Mouse (Mus musculus) liver, adult 2 months (tissue): ENCODE measurements around the gene Smurf2. TPM values are rescaled to one million over a fixed set of nuclear protein-coding genes. Genes with fewer than 3 reads are reported as not detected.
"Not testable (repeated sequence)": the region's sequence is repeated elsewhere in the genome, so short reads cannot be mapped to it uniquely, and the experiment has no call there.

Experiments used
- DNase-seq: peaks from one replicate; pipeline ENCODE4 v3.0.0-alpha.2; 2011; ENCODE audit warnings: low read depth, low spot score; ENCODE audit errors: extremely low read depth
- H3K27ac ChIP-seq: fragments of 200-500 bp; replicated peaks from 2 replicates; pipeline ENCODE4 v1.5.1; 2012; ENCODE audit warnings: low read depth, mild to moderate bottlenecking, control low read depth, inconsistent platforms, low read length; ENCODE audit not compliant: insufficient read depth
- H3K27me3 ChIP-seq: fragments of 200-500 bp; 2 replicates; pipeline ENCODE4 v1.6.1; 2012; ENCODE audit warnings: mild to moderate bottlenecking, moderate library complexity, low read length, inconsistent platforms; ENCODE audit not compliant: control insufficient read depth, insufficient read depth
- H3K36me3 ChIP-seq: fragments of 200-500 bp; 2 replicates; pipeline ENCODE4 v1.6.1; 2012; ENCODE audit warnings: low read length, inconsistent platforms; ENCODE audit not compliant: control insufficient read depth, insufficient read depth
- H3K4me1 ChIP-seq: fragments of 200-500 bp; 2 replicates; pipeline ENCODE4 v1.6.1; 2011; ENCODE audit warnings: low read length; ENCODE audit not compliant: control insufficient read depth, insufficient read depth
- H3K4me3 ChIP-seq: fragments of 200-500 bp; 2 replicates; pipeline ENCODE4 v1.5.1; 2011; ENCODE audit warnings: low read depth, mild to moderate bottlenecking, control low read depth, low read length, moderate library complexity; ENCODE audit not compliant: insufficient read depth
- H3K79me2 ChIP-seq: fragments of 200-500 bp; 2 replicates; pipeline ENCODE4 v1.6.1; 2012; ENCODE audit warnings: inconsistent platforms, mild to moderate bottlenecking, low read length, moderate library complexity; ENCODE audit not compliant: control insufficient read depth, insufficient read depth
- H3K9ac ChIP-seq: fragments of 200-500 bp; 2 replicates; pipeline ENCODE4 v1.6.1; 2012; ENCODE audit warnings: low read depth, mild to moderate bottlenecking, control low read depth, inconsistent platforms, low read length
- CTCF ChIP-seq: fragments of 200-500 bp; IDR thresholded peaks from 2 replicates; pipeline ENCODE4 v1.5.1; 2011; ENCODE audit warnings: low read depth, low read length, control low read depth
- POLR2A ChIP-seq: fragments of 200-500 bp; IDR thresholded peaks from 2 replicates; pipeline ENCODE4 v1.6.1; 2011; ENCODE audit warnings: low read length, control low read depth; ENCODE audit not compliant: insufficient read depth; ENCODE audit errors: extremely low read depth
- WGBS: fragments of 180-500 bp; shearing (Covaris S2); methylation state at CpG from one replicate; pipeline ENCODE4 v1.1.7; 2018; 5-methylcytosine and 5-hydroxymethylcytosine counted together
- polyA plus RNA-seq: library from polyadenylated mRNA; depleted of rRNA; stranded (reverse); fragments of >200 nt; gene quantifications from 2 replicates; pipeline ENCODE4 v1.2.3, GENCODE M21; 2012
- total RNA-seq: library from RNA; depleted of rRNA; stranded (reverse); fragments of >200 nt; gene quantifications from 2 replicates; pipeline ENCODE4 v1.2.3, GENCODE M21; 2014

The Smurf2 gene
- total and polyA plus RNA-seq, 2 experiments: 7.2 to 29.9 TPM

DNA sequence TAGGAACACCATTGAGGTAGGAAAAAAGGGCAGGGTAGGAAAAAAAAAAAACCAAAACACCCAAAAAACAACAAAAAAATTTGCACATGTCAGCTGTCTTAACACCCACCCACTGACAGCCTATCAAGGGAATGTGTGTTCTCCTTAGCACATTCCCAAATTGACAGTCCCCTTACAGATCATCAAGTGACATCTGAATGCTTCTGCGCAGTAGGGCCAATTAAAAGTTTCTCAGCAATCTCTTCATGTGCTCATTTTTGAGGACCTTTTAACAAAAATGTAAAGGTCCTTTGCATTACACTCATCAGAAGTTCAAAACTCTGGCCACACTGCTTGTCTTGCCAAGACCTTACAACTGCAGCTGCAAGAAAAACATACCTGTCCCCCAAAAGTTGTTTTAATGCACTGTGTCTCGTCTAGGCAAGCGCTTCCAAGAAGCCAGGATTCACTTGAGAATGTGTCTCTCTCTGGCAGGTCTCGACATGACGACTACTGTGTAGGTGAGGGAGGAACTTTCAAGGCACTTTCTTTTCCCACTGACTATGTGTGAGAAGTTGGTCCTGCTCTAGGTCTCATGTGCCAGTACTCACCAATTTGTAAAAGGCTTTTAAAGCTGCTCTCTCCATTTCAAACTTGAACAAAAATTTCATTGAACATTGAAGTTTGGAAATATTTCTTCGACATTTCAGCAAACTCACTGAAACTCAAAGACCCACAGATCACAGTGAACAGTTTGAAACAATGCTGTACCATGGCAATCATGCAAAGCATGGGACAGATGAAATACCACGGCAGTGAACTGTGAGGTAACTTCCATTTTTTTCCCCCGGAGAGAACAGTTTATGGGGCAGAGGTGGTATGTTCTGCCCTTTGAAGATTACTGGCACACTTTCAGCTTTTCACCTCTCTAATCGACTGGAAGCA is 137.4 kb downstream of the Smurf2 start:
- no peak for DNase-seq
- Histone ChIP-seq H3K9ac (no peak overlapping the region), H3K27ac (no peak overlapping the region), H3K4me1 (peaks cover 10% of the 10 kb centered on the region), H3K36me3 (peaks cover 64% of the 10 kb centered on the region), H3K4me3 (no peak overlapping the region), H3K27me3 (no peaks in the 10 kb centered on the region), H3K79me2 (peaks cover 6% of the 10 kb centered on the region; the same call in 1 of the 2 replicates)
- WGBS: 58% methylated on average over 9 of the region's 9 CpGs
- TF ChIP-seq CTCF: no peak
- no peak for TF ChIP-seq POLR2A

DNA sequence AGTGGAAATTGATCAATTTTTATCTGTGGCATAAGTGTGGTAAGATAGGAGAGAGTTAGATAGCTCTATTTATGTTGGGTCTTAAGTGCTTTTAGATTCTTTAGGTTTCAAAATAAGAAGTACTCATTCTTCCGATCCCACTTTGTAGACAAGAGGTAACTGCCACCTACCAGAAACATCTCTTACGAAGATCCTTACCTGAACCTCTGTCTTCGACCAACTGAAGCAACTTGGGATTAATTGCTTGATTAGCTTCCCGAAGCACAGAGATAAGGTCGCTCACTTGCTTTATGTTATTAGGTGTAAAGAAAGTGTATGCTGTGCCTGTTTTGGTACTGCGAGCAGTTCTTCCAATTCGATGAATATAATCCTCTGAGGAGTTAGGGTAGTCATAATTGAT is 138.2 kb downstream of the Smurf2 start:
- 87% methylated on average over 7 of the region's 7 CpGs for WGBS
- H3K9ac ChIP-seq, H3K79me2 ChIP-seq, H3K27ac ChIP-seq, H3K27me3 ChIP-seq, H3K4me3 ChIP-seq, DNase-seq: not testable (repeated sequence)
- H3K4me1 ChIP-seq: peaks cover 12% of the 10 kb centered on the region
- peaks cover 64% of the 10 kb centered on the region for H3K36me3 ChIP-seq

DNA sequence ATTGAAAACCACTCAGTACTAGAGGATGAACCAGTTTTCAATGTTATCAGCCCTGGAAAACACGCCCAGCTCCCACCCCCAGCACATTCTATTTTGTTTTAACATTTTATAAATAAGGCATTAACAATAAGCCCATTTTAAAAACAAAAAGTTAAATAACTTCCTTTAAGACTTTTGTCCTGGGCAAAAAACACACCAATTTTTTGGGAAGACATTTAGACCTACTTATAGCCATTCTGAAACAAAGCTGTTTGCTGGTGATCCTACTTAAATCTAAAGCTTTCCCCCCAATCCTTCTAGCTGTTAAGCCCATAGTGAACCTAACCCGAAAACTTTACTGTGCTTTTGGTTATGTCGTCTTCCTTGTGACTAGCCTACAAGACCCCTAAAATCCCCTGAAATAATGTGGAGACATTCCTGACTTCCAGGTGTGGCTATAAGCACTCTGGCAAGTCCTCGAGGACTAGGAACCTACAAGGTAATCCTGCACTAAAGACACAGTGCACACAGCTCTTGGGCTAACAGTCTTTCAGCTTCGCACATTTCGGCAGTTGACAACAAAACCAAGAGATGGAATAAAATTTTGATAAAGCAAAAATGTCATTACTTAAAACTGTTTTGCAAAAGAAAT is 139.8 kb downstream of the Smurf2 start:
- Histone ChIP-seq H3K4me3 (no peak overlapping the region), H3K36me3 (peaks cover 59% of the 10 kb centered on the region), H3K79me2 (no peaks in the 10 kb centered on the region; the same call in 1 of the 2 replicates), H3K27ac (no peak overlapping the region), H3K27me3 (no peaks in the 10 kb centered on the region), H3K4me1 (peaks cover 13% of the 10 kb centered on the region), H3K9ac (peak overlapping the region; percentile 32; the same call in 1 of the 2 replicates)
- TF ChIP-seq CTCF: no peak
- TF ChIP-seq POLR2A: no peak
- DNase-seq: no peak
- WGBS: 86% methylated on average over 6 of the region's 6 CpGs

DNA sequence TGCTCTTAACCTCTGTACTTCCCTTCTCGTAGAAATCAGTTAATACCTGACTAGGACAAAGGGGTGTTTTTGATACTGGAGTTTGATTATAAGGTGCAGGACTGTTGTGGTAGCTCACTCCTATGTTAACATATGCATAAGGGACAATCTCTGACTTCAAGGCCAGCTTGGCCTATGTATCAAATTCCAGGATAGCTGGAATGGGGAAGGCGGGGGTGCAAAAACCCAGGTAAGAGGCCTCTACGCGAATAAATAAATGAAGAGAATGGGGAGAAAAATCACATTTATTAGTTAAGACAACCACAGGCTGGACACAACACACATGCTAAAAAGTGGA is 140.5 kb downstream of the Smurf2 start:
- H3K4me3 ChIP-seq: no peak overlapping the region
- WGBS: 58% methylated on average over 4 of the region's 4 CpGs

DNA sequence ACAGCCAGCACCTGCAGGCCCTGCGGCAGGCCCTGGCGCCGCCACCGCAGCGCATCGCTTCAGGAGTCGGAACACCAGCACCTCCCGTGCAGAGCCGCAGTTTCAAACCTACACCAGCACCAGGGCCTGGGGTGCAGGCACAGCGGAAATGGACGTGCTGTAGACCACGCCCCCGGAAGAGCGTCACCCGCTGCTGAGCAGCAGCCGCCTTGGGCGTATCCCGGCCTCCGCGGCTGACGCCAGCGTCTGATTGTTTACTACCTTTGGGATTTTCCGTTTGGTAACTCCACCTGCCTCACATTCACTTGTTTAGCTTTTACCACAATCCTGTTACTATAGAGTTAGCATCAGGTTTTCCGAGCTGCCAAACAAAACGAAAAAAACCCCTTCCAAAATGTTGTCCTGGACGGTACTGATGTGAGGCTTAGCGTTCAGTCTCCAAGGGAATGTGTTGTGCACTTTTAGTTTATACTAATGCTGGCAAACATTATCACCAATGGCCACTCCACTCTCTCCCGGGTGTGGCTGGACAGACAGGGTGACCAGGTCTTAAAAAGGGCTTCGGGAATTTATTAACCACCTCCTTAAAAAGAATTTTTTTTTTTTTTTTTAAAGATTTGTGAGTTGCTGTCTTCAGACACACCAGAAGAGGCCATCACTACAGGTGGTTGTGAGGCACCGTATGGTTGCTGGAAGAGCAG is 141.0 kb downstream of the Smurf2 start, which contains the start of gene Polg2:
Gene Polg2 (minus strand): TSS at position 150 of the 701 bp plus-strand sequence.
- peak; percentile 89 for DNase-seq
- peak within 1 kb of the TSS; percentile 97 for H3K9ac ChIP-seq
- peaks cover 13% of the 10 kb centered on the region for H3K4me1 ChIP-seq
- under 1% methylated on average over 30 of the region's 30 CpGs for WGBS
- H3K4me3 ChIP-seq: peak within 1 kb of the TSS; percentile 85
- no peaks in the 10 kb centered on the region; the same call in 1 of the 2 replicates for H3K79me2 ChIP-seq
- H3K27ac ChIP-seq: peak within 1 kb of the TSS; percentile 94
- TF ChIP-seq CTCF: no peak
- TF ChIP-seq POLR2A: peak; percentile 95
- H3K27me3 ChIP-seq: no peaks in the 10 kb centered on the region
- H3K36me3 ChIP-seq: peaks cover 60% of the 10 kb centered on the region

More for the DNA sequence above, 140.5 kb downstream of the Smurf2 start:
- peak; percentile 52 for DNase-seq
- H3K4me1 ChIP-seq: peaks cover 13% of the 10 kb centered on the region
- peak overlapping the region; percentile 61 for H3K27ac ChIP-seq
- H3K36me3 ChIP-seq: peaks cover 59% of the 10 kb centered on the region
- H3K9ac ChIP-seq: no peak overlapping the region
- no peak for TF ChIP-seq POLR2A
- no peak for TF ChIP-seq CTCF
- H3K79me2 ChIP-seq: no peaks in the 10 kb centered on the region; the same call in 1 of the 2 replicates
- no peaks in the 10 kb centered on the region for H3K27me3 ChIP-seq
